Mouse (Mus musculus) MEL (cell line): ENCODE results near the gene Tmem158. TPM values are rescaled to one million over a fixed set of nuclear protein-coding genes. Genes with fewer than 3 reads are reported as not detected.

ENCODE experiments used
- DNase-seq: peaks from one replicate; pipeline ENCODE4 v3.0.0; 2011; ENCODE audit warnings: low read depth, low spot score
- H3K27ac ChIP-seq: 2 replicates; pipeline ENCODE4 v1.5.1; 2012; ENCODE audit warnings: low read depth, mild to moderate bottlenecking, control low read depth, low read length, moderate library complexity; ENCODE audit not compliant: control insufficient read depth
- H3K27me3 ChIP-seq, 2 experiments: fragments of 150-350 bp in 1 of 2; sonication (generic) in 1 of 2; 2 replicates each; pipeline ENCODE4 v1.6.1; 2012; ENCODE audit warnings: low read length in 2 of 2, mild to moderate bottlenecking in 2 of 2, improper control_type of control experiment in 1 of 2, moderate library complexity in 1 of 2; ENCODE audit not compliant: insufficient read depth in 2 of 2, control insufficient read depth in 1 of 2
- H3K36me3 ChIP-seq, 2 experiments: 2 replicates each; pipeline ENCODE4 v1.6.1; 2012 to 2014; ENCODE audit warnings: low read length in 2 of 2, improper control_type of control experiment in 1 of 2, inconsistent platforms in 1 of 2, mild to moderate bottlenecking in 1 of 2; ENCODE audit not compliant: insufficient read depth in 2 of 2, control insufficient read depth in 1 of 2
- H3K4me1 ChIP-seq, 2 experiments: fragments of 150-350 bp in 1 of 2; sonication (generic) in 1 of 2; 2 replicates each; pipeline ENCODE4 v1.6.1; 2012; ENCODE audit warnings: low read length in 2 of 2, improper control_type of control experiment in 1 of 2, mild to moderate bottlenecking in 1 of 2; ENCODE audit not compliant: insufficient read depth in 2 of 2, control insufficient read depth in 1 of 2
- H3K4me3 ChIP-seq, 2 experiments: fragments of 150-350 bp in 1 of 2; sonication (generic) in 1 of 2; 2 replicates each; pipeline ENCODE4 v1.5.1; 2012; ENCODE audit warnings: low read depth in 2 of 2, low read length in 2 of 2, mild to moderate bottlenecking in 2 of 2, moderate library complexity in 2 of 2, control low read depth in 1 of 2, improper control_type of control experiment in 1 of 2; ENCODE audit not compliant: control insufficient read depth in 1 of 2, insufficient read depth in 1 of 2
- H3K79me2 ChIP-seq: 2 replicates; pipeline ENCODE4 v1.6.1; 2012; ENCODE audit warnings: mild to moderate bottlenecking, low read length, moderate library complexity; ENCODE audit not compliant: control insufficient read depth, poor library complexity, insufficient read depth
- H3K9ac ChIP-seq: 2 replicates; pipeline ENCODE4 v1.6.1; 2012; ENCODE audit warnings: low read depth, mild to moderate bottlenecking, control low read depth, low read length, moderate library complexity; ENCODE audit not compliant: control insufficient read depth, poor library complexity, severe bottlenecking
- H3K9me3 ChIP-seq: fragments of 150-350 bp; sonication (generic); replicated peaks from 2 replicates; pipeline ENCODE4 v1.6.1; 2012; ENCODE audit warnings: mild to moderate bottlenecking, low read length, improper control_type of control experiment, moderate library complexity; ENCODE audit not compliant: insufficient read depth
- BHLHE40 ChIP-seq: IDR thresholded peaks from 2 replicates; pipeline ENCODE4 v1.6.1; 2012; ENCODE audit warnings: low read depth, mild to moderate bottlenecking, inconsistent platforms, low read length, improper control_type of control experiment, borderline replicate concordance
- CHD1 ChIP-seq: IDR thresholded peaks from 2 replicates; pipeline ENCODE4 v1.6.1; 2012; ENCODE audit warnings: low read depth, mild to moderate bottlenecking, inconsistent platforms, low read length, improper control_type of control experiment
- CHD2 ChIP-seq: IDR thresholded peaks from 2 replicates; pipeline ENCODE4 v1.6.1; 2011; ENCODE audit warnings: low read length, improper control_type of control experiment
- CTCF ChIP-seq, 3 experiments: IDR thresholded peaks in 2 of 3; conservative IDR thresholded peaks in 1 of 3; 2 replicates each; pipeline ENCODE4 v1.5.1; 2011 to 2012; ENCODE audit warnings: low read length in 3 of 3, low read depth in 2 of 3, mild to moderate bottlenecking in 2 of 3, improper control_type of control experiment in 1 of 3, inconsistent platforms in 1 of 3, mixed read lengths in 1 of 3, moderate library complexity in 1 of 3; ENCODE audit not compliant: control insufficient read depth in 1 of 3, insufficient read depth in 1 of 3, poor library complexity in 1 of 3, severe bottlenecking in 1 of 3
- E2F4 ChIP-seq: IDR thresholded peaks from 2 replicates; pipeline ENCODE4 v1.6.1; 2011; ENCODE audit warnings: low read depth, low read length, improper control_type of control experiment, borderline replicate concordance
- ELF1 ChIP-seq: IDR thresholded peaks from 2 replicates; pipeline ENCODE4 v1.6.1; 2014; ENCODE audit warnings: low read depth, mild to moderate bottlenecking, inconsistent platforms, low read length, improper control_type of control experiment, moderate library complexity
- ETS1 ChIP-seq: IDR thresholded peaks from 2 replicates; pipeline ENCODE4 v1.6.1; 2012; ENCODE audit warnings: low read depth, mild to moderate bottlenecking, inconsistent platforms, low read length, improper control_type of control experiment, moderate library complexity
- GABPA ChIP-seq: IDR thresholded peaks from 2 replicates; pipeline ENCODE4 v1.6.1; 2012; ENCODE audit warnings: low read depth, mild to moderate bottlenecking, inconsistent platforms, low read length, improper control_type of control experiment, moderate library complexity
- GATA1 ChIP-seq: IDR thresholded peaks from 2 replicates; pipeline ENCODE4 v1.6.1; 2011; ENCODE audit warnings: low read depth, low read length, improper control_type of control experiment
- HCFC1 ChIP-seq: IDR thresholded peaks from 2 replicates; pipeline ENCODE4 v1.6.1; 2012; ENCODE audit warnings: low read depth, mild to moderate bottlenecking, inconsistent platforms, low read length, improper control_type of control experiment, moderate library complexity
- JUND ChIP-seq: IDR thresholded peaks from 2 replicates; pipeline ENCODE4 v1.6.1; 2011; ENCODE audit warnings: low read depth, mild to moderate bottlenecking, improper control_type of control experiment, low read length
- KAT2A ChIP-seq: conservative IDR thresholded peaks from 2 replicates; pipeline ENCODE4 v1.6.1; 2012; ENCODE audit warnings: low read depth, low read length, improper control_type of control experiment, inconsistent platforms
- MAFK ChIP-seq: IDR thresholded peaks from 2 replicates; pipeline ENCODE4 v1.6.1; 2011; ENCODE audit warnings: low read depth, mild to moderate bottlenecking, low read length, improper control_type of control experiment, borderline replicate concordance
- MAX ChIP-seq: IDR thresholded peaks from 2 replicates; pipeline ENCODE4 v1.6.1; 2011; ENCODE audit warnings: low read length, improper control_type of control experiment
- MAZ ChIP-seq: IDR thresholded peaks from 2 replicates; pipeline ENCODE4 v1.6.1; 2012; ENCODE audit warnings: low read depth, mild to moderate bottlenecking, inconsistent platforms, low read length, improper control_type of control experiment
- MEF2A ChIP-seq: IDR thresholded peaks from 2 replicates; pipeline ENCODE4 v1.6.1; 2014; ENCODE audit warnings: low read depth, mild to moderate bottlenecking, inconsistent platforms, low read length, improper control_type of control experiment; ENCODE audit not compliant: poor library complexity, insufficient replicate concordance, severe bottlenecking; ENCODE audit errors: extremely low read depth
- MXI1 ChIP-seq: IDR thresholded peaks from 2 replicates; pipeline ENCODE4 v1.6.1; 2011; ENCODE audit warnings: mild to moderate bottlenecking, low read depth, low read length, improper control_type of control experiment
- MYB ChIP-seq: IDR thresholded peaks from 2 replicates; pipeline ENCODE4 v1.6.1; 2011; ENCODE audit warnings: mild to moderate bottlenecking, low read depth, low read length, improper control_type of control experiment
- NELFE ChIP-seq: IDR thresholded peaks from 2 replicates; pipeline ENCODE4 v1.6.1; 2011; ENCODE audit warnings: low read depth, low read length, improper control_type of control experiment
- NRF1 ChIP-seq: IDR thresholded peaks from 2 replicates; pipeline ENCODE4 v1.6.1; 2014; ENCODE audit warnings: low read depth, mild to moderate bottlenecking, inconsistent platforms, low read length, improper control_type of control experiment, moderate library complexity; ENCODE audit not compliant: poor library complexity, insufficient read depth, severe bottlenecking
- POLR2A ChIP-seq, 2 experiments: IDR thresholded peaks; 2 replicates each; pipeline ENCODE4 v1.6.1; 2011 to 2012; ENCODE audit warnings: low read length in 2 of 2, mild to moderate bottlenecking in 2 of 2, control low read depth in 1 of 2, improper control_type of control experiment in 1 of 2, low read depth in 1 of 2, moderate library complexity in 1 of 2; ENCODE audit not compliant: control insufficient read depth in 1 of 2, insufficient read depth in 1 of 2, poor library complexity in 1 of 2
- POLR2AphosphoS5 ChIP-seq: IDR thresholded peaks from 2 replicates; pipeline ENCODE4 v1.6.1; 2012; ENCODE audit warnings: low read depth, borderline replicate concordance, mild to moderate bottlenecking, inconsistent platforms, low read length, moderate library complexity, mixed read lengths
- RAD21 ChIP-seq: IDR thresholded peaks from 2 replicates; pipeline ENCODE4 v1.6.1; 2011; ENCODE audit warnings: mild to moderate bottlenecking, low read depth, low read length, improper control_type of control experiment
- SIN3A ChIP-seq: IDR thresholded peaks from 2 replicates; pipeline ENCODE4 v1.6.1; 2012; ENCODE audit warnings: low read length, improper control_type of control experiment, inconsistent platforms
- TAL1 ChIP-seq: IDR thresholded peaks from 2 replicates; pipeline ENCODE4 v1.6.1; 2012; ENCODE audit warnings: mild to moderate bottlenecking, inconsistent platforms, low read length, moderate library complexity, mixed read lengths
- TBP ChIP-seq: IDR thresholded peaks from 2 replicates; pipeline ENCODE4 v1.8.0; 2011; ENCODE audit warnings: low read depth, low read length, improper control_type of control experiment
- TCF12 ChIP-seq: IDR thresholded peaks from 2 replicates; pipeline ENCODE4 v1.6.1; 2014; ENCODE audit warnings: low read depth, mild to moderate bottlenecking, inconsistent platforms, low read length, improper control_type of control experiment, moderate library complexity
- USF1 ChIP-seq: IDR thresholded peaks from 2 replicates; pipeline ENCODE4 v1.6.1; 2014; ENCODE audit warnings: low read depth, mild to moderate bottlenecking, inconsistent platforms, low read length, improper control_type of control experiment, moderate library complexity
- USF2 ChIP-seq, 2 experiments: IDR thresholded peaks; 2 replicates each; pipeline ENCODE4 v1.6.1; 2011 to 2012; ENCODE audit warnings: improper control_type of control experiment in 2 of 2, low read length in 2 of 2, borderline replicate concordance in 1 of 2, inconsistent platforms in 1 of 2, low read depth in 1 of 2, mild to moderate bottlenecking in 1 of 2; ENCODE audit not compliant: insufficient read depth in 1 of 2
- ZC3H11A ChIP-seq: IDR thresholded peaks from 2 replicates; pipeline ENCODE4 v1.6.1; 2012; ENCODE audit warnings: low read depth, mild to moderate bottlenecking, inconsistent platforms, low read length, improper control_type of control experiment
- ZNF384 ChIP-seq: IDR thresholded peaks from 2 replicates; pipeline ENCODE4 v1.6.1; 2012; ENCODE audit warnings: low read depth, mild to moderate bottlenecking, inconsistent platforms, low read length, improper control_type of control experiment
- polyA plus RNA-seq, 2 experiments: library from polyadenylated mRNA; stranded (reverse) in 1 of 2; unstranded in 1 of 2; fragments of >175 nt in 1 of 2; fragments of >200 nt in 1 of 2; gene quantifications; 2 replicates each; pipeline versions ENCODE4 v1.2.1 to v1.2.4; 2012; ENCODE audit warnings: low replicate concordance in 2 of 2, low read depth in 1 of 2; ENCODE audit not compliant: insufficient read length in 2 of 2, insufficient read depth in 1 of 2, missing spikeins in 1 of 2
- total RNA-seq: library from RNA; depleted of rRNA; stranded (reverse); fragments of 300-350 nt; gene quantifications from 2 replicates; pipeline ENCODE4 v1.2.3, GENCODE M21; 2012

Tmem158 gene
- total and polyA plus RNA-seq, 3 experiments, result 5.0 to 10.1 TPM; not detected in 1

GRCm38 (mm10) chr9:123303952-123304351 is 43.4 kb upstream of the Tmem158 start:
- peak; percentile 22 for DNase-seq
- no peaks in the 10 kb centered on the region; a peak in 2 of 4 replicates for H3K36me3 ChIP-seq
- H3K4me1 ChIP-seq, result peaks cover 0 to 7% of the 10 kb centered on the region in 2 experiments; a peak in 2 of 4 replicates
- H3K9ac ChIP-seq, result no peak overlapping the region
- no peaks in the 10 kb centered on the region for H3K79me2 ChIP-seq
- no peaks in the 10 kb centered on the region for H3K9me3 ChIP-seq
- H3K27me3 ChIP-seq, result no peaks in the 10 kb centered on the region
- no peak for TF ChIP-seq ZNF384
- no peak for TF ChIP-seq HCFC1
- TF ChIP-seq TCF12, result no peak
- TF ChIP-seq CHD2, result no peak
- TF ChIP-seq USF1, result no peak
- no peak for TF ChIP-seq POLR2A (IDR thresholded peaks at IDR 0.05; ENCODE audit: control insufficient read depth in 1 of 2, insufficient read depth in 1 of 2, low read depth in 1 of 2, low read length in 2 of 2, poor library complexity in 1 of 2)
- no peak for TF ChIP-seq ETS1
- TF ChIP-seq GATA1, result no peak
- TF ChIP-seq TBP, result no peak
- no peak for TF ChIP-seq KAT2A
- TF ChIP-seq BHLHE40, result no peak
- no peak for TF ChIP-seq MYB
- no peak for TF ChIP-seq TAL1
- H3K4me3 ChIP-seq, result no peak overlapping the region
- H3K27ac ChIP-seq, result no peak overlapping the region

- no peak overlapping the region for H3K4me3 ChIP-seq
- H3K9ac ChIP-seq, result no peak overlapping the region
- H3K36me3 ChIP-seq, result no peaks in the 10 kb centered on the region; a peak in 2 of 4 replicates
- peaks cover 0 to 7% of the 10 kb centered on the region in 2 experiments; a peak in 2 of 4 replicates for H3K4me1 ChIP-seq
- H3K27ac ChIP-seq, result no peak overlapping the region
- DNase-seq, result peak; percentile 30
- no peaks in the 10 kb centered on the region for H3K9me3 ChIP-seq
- H3K79me2 ChIP-seq, result no peaks in the 10 kb centered on the region
- H3K27me3 ChIP-seq, result no peaks in the 10 kb centered on the region
- TF ChIP-seq SIN3A (peak; percentile 11; the same call in 1 of the 2 replicates), NRF1 (no peak), HCFC1 (no peak), MAX (no peak), TCF12 (no peak), E2F4 (no peak), MEF2A (no peak), USF2 (IDR thresholded peaks at IDR 0.05; ENCODE audit: borderline replicate concordance in 1 of 2, insufficient read depth in 1 of 2, low read depth in 1 of 2, low read length in 2 of 2) (no peak), ETS1 (peak; percentile 50; the same call in 1 of the 2 replicates), JUND (no peak), TBP (peak; percentile 98), RAD21 (no peak), USF1 (no peak), KAT2A (no peak), MAFK (no peak), GABPA (no peak), CTCF (IDR thresholded peaks at IDR 0.05 in 2 of 3, conservative IDR thresholded peaks at IDR 0.05 in 1 of 3; ENCODE audit: control insufficient read depth in 1 of 3, insufficient read depth in 1 of 3, low read depth in 2 of 3, low read length in 3 of 3, poor library complexity in 1 of 3, severe bottlenecking in 1 of 3) (no peak), NELFE (peak; percentile 30; the same call in 1 of the 2 replicates), CHD1 (no peak), ZC3H11A (no peak), MYB (no peak), POLR2AphosphoS5 (no peak), MAZ (no peak), CHD2 (no peak), MXI1 (no peak), ELF1 (no peak), BHLHE40 (no peak)
Measured at GRCm38 (mm10) chr9:123302759-123303313, 42.3 kb upstream of the Tmem158 start.
